Mouse (Mus musculus): ENCODE results near the gene Col5a1.

- no peak for TF ChIP-seq GATA1 (IDR thresholded peaks at IDR 0.05; ENCODE audit: borderline replicate concordance, low read length)
- TF ChIP-seq FLI1 (IDR thresholded peaks at IDR 0.05; ENCODE audit: low read length) = no peak
Observed at GRCm38 (mm10) chr2:27888603-27889545, 2.6 kb downstream of the Col5a1 start.

Data from megakaryocyte, embryonic 14.5 days (primary cell).